Mouse (Mus musculus) embryo, embryonic 11 days (tissue): ENCODE measurements at regions not wholly inside any gene's neighbourhood (a gene's known extent, or its start where the extent isn't known, plus 50 kb on each side); places are given as distances from the start of the nearest gene placed in this dataset.
A peak's percentile ranks its signal among the peaks of the same experiment; 100 is the strongest.

Experiments used
- DNase-seq: peaks from one replicate; pipeline ENCODE4 v3.0.0-alpha.2; 2015

DNA sequence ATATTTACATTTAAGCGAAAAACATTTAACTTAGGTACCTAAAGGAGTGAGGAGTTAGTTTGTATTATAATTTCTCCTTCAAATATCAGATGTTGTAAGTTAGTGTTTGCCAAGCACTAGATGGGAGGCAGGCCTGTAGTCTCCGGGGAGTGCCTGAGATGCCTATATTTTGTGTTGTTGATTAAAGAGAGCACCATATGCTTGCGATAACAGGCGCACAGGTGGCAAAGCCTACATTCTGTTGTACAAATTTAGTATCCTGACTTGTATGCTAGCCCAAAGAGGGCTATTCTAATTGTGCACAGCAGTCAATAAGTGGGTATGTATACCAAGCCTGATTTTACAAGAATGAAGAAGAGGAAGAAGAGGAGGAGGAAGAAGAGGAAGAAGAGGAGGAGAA is 151.8 kb upstream of the Atxn1 start:
- no peak for DNase-seq

DNA sequence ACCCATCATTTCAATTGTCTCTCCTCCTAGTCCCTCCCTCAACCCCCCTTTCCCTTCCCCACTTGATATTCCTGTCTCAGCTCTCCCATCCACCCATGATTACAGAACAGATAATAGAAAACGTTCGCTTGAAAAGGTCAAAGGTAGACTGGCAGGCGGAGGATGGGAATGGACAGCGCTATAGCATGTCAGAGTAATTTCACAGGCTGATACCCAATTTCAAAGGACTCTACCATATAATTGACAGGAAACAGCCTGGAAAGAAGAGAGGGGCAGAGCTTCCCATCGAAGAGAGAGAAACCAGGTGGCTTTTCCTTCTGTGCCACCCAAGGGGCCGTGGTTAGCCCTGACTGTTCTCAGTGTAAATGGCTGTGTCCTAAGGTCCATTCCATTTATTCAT is 140.2 kb upstream of the Atxn1 start:
- DNase-seq, result peak; percentile 4

DNA sequence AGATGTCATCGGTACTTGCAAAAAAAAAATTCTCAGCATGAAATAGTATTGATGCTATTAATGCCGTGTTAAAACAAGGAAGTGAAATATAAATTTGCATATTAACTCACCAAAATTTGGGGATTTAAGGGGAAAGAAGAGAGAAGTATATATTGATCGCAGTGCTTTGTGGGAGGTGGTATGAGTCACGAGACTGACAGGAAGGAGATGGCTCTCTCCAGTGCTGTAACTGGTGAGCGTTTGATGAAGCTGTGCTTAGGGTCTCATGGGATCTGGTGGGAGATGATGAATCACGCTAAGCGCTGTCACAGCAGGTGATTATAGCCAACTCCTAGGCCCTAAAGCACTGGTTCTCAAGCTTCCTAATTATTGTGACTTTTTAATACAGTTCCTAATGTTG is 133.8 kb upstream of the Atxn1 start:
- DNase-seq, result no peak

DNA sequence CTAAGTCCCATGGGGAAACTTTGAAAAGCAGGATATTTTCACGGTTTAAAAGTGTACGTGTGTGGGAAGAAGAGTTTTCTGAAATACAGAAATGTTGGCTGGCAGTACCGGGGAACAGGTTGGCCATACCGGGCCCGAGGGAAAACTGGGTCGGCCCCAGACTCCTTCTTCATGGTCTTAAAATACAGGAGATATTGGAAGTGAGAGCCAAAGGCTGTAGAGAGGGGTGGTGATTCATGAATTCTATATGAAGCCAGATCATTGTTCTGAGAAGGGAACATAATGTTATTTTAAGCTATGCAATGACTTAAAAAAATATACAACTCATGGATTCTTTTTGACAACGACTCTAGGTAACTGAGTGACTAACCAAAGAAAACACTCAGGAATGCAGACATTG is 133.3 kb upstream of the Atxn1 start:
- no peak for DNase-seq

GRCm38 (mm10) chr13:46096968-46097367 is 132.2 kb upstream of the Atxn1 start:
- peak; percentile 91 for DNase-seq

DNA sequence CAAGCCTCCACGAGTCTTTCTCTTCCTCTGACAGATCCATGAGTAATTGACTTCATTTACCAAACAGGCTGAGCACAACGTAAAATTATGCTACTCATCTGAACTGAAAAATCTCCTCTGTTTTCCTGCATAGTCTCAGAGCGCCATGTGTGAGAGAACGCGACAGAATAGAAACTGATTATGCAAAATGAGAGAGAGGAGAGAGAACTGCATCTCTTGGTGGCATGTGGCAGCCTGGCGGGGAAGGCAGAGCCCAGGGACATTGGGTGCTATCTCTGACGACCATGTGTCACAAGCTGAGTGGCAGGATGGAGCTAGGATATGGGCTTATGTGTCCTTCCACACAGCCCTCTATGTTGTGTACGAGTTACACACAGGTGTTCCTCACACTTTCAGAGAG is 131.6 kb upstream of the Atxn1 start:
- no peak for DNase-seq

DNA sequence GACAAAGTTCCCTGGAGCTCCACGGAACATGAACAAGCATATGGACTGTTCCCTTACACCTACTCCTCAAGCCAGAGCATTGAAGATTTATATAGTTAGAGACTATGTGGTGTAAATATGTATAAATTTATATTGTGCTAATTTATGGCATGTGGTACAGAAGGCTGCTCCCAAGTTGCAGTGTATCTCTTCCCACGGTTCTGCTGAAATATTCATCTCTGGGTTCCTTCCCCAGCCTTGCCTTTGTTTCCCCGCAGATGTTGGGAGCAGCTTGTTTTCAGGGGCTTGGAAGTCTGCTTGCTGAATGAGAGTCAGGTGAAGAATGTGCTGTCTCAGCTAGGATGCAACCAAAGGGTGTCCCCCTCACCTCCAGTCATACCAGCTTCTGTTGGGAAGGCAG is 128.0 kb upstream of the Atxn1 start:
- no peak for DNase-seq

DNA sequence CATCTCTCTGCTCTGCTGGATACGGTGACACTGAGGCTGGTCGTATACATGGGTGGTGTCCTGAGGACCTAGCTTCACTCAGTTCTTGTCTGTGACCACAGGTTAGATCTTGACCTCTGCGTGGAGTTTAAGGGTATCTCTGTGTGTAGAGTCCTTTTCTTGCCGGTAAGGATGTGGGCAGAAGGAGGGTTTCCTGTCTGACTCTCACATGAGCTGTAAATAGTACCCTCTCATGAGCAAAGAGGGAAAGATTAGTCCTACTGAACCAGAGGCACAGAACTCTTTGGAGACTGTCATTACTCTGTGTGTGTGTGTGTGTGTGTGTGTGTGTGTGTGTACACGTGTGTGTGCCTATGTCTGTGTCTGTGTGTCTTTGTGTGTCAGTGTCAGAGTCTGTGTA is 126.3 kb upstream of the Atxn1 start:
- DNase-seq, result no peak

DNA sequence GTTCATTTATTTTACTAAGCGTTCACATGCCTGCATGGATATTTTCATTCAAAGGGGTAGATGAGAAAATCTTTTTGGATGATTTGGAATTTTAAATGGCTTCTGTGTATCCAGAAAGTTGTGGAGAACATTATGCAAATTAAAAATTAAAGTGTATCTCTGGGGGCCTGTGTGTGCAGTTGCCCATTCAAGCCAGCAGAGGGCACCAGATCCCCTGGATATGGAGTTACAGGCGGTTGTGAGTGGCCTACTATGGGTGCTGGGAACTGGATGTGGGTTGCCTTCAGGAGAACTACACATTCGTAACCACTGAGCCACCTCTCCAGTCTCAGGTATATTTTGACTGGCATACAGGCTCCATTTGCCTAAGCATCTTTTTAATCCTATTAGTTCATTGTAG is 123.4 kb upstream of the Atxn1 start:
- no peak for DNase-seq

- no peak for DNase-seq
These were observed 122.9 kb upstream of the Atxn1 start for GRCm38 (mm10) chr13:46087663-46088062.

- no peak for DNase-seq
These were observed 112.1 kb upstream of the Atxn1 start for GRCm38 (mm10) chr13:46076879-46077278.

- DNase-seq, result no peak
These were observed 106.9 kb upstream of the Atxn1 start for GRCm38 (mm10) chr13:46071670-46072069.

- DNase-seq, result peak; percentile 14
These were observed 104.8 kb upstream of the Atxn1 start for GRCm38 (mm10) chr13:46069571-46069970.

GRCm38 (mm10) chr13:46062758-46063157 is 98.0 kb upstream of the Atxn1 start:
- DNase-seq, result no peak

GRCm38 (mm10) chr13:46059870-46060269 is 95.1 kb upstream of the Atxn1 start:
- no peak for DNase-seq

- DNase-seq, result peak; percentile 13
These were observed 94.1 kb upstream of the Atxn1 start for GRCm38 (mm10) chr13:46058862-46059261.

DNA sequence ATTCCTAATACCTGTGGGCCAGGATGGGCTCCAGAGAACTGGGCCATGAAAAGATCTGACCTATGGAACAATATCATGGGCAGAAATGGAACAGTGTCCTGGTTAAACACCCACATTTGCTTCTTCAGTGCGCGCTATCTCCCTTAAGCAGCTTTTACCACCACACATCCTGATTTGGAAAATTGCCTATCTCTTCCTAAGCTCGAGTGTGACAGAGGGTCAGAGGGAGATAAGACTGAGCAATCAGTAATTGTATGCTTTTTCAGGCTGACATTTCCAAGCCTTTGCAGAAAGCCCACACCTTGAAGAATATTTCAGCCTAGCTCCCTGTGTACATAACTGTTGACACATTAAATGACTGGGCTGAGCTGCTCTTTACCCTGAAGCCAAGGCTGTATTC is 93.5 kb upstream of the Atxn1 start:
- DNase-seq, result no peak

GRCm38 (mm10) chr13:46055410-46055809 is 90.6 kb upstream of the Atxn1 start:
- no peak for DNase-seq

GRCm38 (mm10) chr13:46043568-46043967 is 78.8 kb upstream of the Atxn1 start:
- DNase-seq, result no peak

DNA sequence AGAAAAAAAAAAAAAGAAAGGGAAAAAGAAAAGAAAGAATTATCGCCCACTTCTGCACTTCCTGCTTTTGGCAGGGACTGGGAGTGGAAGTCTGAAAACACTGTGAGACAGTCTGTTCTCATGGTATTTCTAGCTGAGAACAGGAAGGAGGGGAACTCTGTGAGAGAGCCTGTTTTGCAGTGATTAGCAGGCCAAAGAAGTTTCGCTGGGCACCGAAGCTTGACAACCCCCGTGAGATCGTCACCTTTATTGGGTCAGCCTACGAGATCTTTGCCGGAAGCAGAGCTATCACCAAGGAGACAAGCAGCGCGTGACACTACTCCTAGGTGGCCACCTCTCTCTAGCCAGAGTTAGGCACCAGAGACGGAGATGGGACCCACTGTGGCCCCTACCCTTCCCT is 78.2 kb upstream of the Atxn1 start:
- DNase-seq, result no peak

GRCm38 (mm10) chr13:46042224-46042623 is 77.4 kb upstream of the Atxn1 start:
- DNase-seq, result no peak

GRCm38 (mm10) chr13:46041475-46041874 is 76.7 kb upstream of the Atxn1 start:
- DNase-seq, result no peak

- DNase-seq, result no peak
These were observed 75.3 kb upstream of the Atxn1 start for GRCm38 (mm10) chr13:46040062-46040461.

GRCm38 (mm10) chr13:46038441-46039331 is 73.9 kb upstream of the Atxn1 start:
- DNase-seq, result peak; percentile 14

DNA sequence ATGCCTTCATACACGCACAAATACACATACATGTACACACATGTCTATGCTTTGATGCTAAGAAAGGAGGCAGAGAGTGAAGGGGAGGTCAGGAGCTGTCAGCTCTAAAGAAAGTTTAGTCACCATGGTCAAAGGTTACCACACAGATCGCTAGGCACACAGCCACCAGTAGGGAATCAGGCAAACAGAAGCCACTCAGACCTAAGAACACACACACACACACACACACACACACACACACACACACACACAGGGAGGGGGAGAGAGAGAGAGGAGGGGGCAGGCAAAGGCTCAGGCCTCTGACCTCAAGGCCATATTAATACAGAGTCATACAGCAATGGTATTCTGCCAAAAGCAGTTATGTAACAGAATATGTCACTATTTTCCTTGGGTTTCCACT is 67.5 kb upstream of the Atxn1 start:
- no peak for DNase-seq
